Mouse (Mus musculus): Measurements from ENCODE around the gene Gm4763. TPM values are rescaled to one million over a fixed set of nuclear protein-coding genes. Genes with fewer than 3 reads are reported as not detected.

The Gm4763 gene
- polyA plus RNA-seq, 1 experiment from 2014 or later, result not detected

GRCm38 (mm10) chr7:24758520-24758919 is 31.8 kb upstream of the Gm4763 start:
- H3K4me1 ChIP-seq (ENCODE audit: insufficient read depth, low read depth, low read length), result no peaks in the 10 kb centered on the region
- TF ChIP-seq EP300 (IDR thresholded peaks at IDR 0.05) (no peak), CTCF (IDR thresholded peaks at IDR 0.05) (no peak)

GRCm38 (mm10) chr7:24753476-24753875 is 26.8 kb upstream of the Gm4763 start:
- DNase-seq (ENCODE audit: low spot score), result no peak
- ATAC-seq, result no peak
- no peaks in the 10 kb centered on the region for H3K4me1 ChIP-seq (ENCODE audit: insufficient read depth, low read depth, low read length)
- no peaks in the 10 kb centered on the region for H3K9me3 ChIP-seq (ENCODE audit: low read length)
- H3K4me3 ChIP-seq (ENCODE audit: low read depth, low read length), result no peak overlapping the region
- 64% methylated on average over 5 of the region's 5 CpGs for WGBS
- H3K9ac ChIP-seq (replicated peaks; ENCODE audit: low read depth), result no peak overlapping the region
- H3K36me3 ChIP-seq (ENCODE audit: insufficient read depth, low read length), result no peaks in the 10 kb centered on the region
- no peak overlapping the region for H3K4me2 ChIP-seq (replicated peaks; ENCODE audit: low read depth, low read length)
- H3K27me3 ChIP-seq (replicated peaks; ENCODE audit: insufficient read depth, low read length), result no peaks in the 10 kb centered on the region
- TF ChIP-seq CTCF (IDR thresholded peaks at IDR 0.05), result no peak
- no peak for TF ChIP-seq EP300 (IDR thresholded peaks at IDR 0.05)
- H3K27ac ChIP-seq (ENCODE audit: low read length), result no peak overlapping the region

More at GRCm38 (mm10) chr7:24758520-24758919, 31.8 kb upstream of the Gm4763 start:
- Histone ChIP-seq H3K9me3 (ENCODE audit: low read length) (no peaks in the 10 kb centered on the region), H3K36me3 (ENCODE audit: insufficient read depth, low read length) (no peaks in the 10 kb centered on the region), H3K27me3 (replicated peaks; ENCODE audit: insufficient read depth, low read length) (no peaks in the 10 kb centered on the region), H3K27ac (ENCODE audit: low read length) (no peak overlapping the region), H3K4me3 (ENCODE audit: low read depth, low read length) (no peak overlapping the region), H3K4me2 (replicated peaks; ENCODE audit: low read depth, low read length) (no peak overlapping the region), H3K9ac (replicated peaks; ENCODE audit: low read depth) (no peak overlapping the region)
- no peak for ATAC-seq
- DNase-seq (ENCODE audit: low spot score), result no peak
- 50% methylated on average over 1 of the region's 1 CpGs for WGBS

- H3K27ac ChIP-seq (ENCODE audit: low read length), result no peak overlapping the region
- H3K9me3 ChIP-seq (ENCODE audit: low read length), result no peaks in the 10 kb centered on the region
- no peak for TF ChIP-seq EP300 (IDR thresholded peaks at IDR 0.05)
- no peak for TF ChIP-seq CTCF (IDR thresholded peaks at IDR 0.05)
- H3K4me3 ChIP-seq (ENCODE audit: low read depth, low read length), result no peak overlapping the region
- no peaks in the 10 kb centered on the region for H3K36me3 ChIP-seq (ENCODE audit: insufficient read depth, low read length)
- H3K4me2 ChIP-seq (replicated peaks; ENCODE audit: low read depth, low read length), result no peak overlapping the region
- H3K27me3 ChIP-seq (replicated peaks; ENCODE audit: insufficient read depth, low read length), result no peaks in the 10 kb centered on the region
- ATAC-seq (no peak), DNase-seq (ENCODE audit: low spot score) (no peak)
- no peaks in the 10 kb centered on the region for H3K4me1 ChIP-seq (ENCODE audit: insufficient read depth, low read depth, low read length)
- H3K9ac ChIP-seq (replicated peaks; ENCODE audit: low read depth), result no peak overlapping the region
- WGBS, result 82% methylated on average over 2 of the region's 2 CpGs
Measured at GRCm38 (mm10) chr7:24751610-24752009, 24.9 kb upstream of the Gm4763 start.

- no peak overlapping the region for H3K4me2 ChIP-seq (replicated peaks; ENCODE audit: low read depth, low read length)
- no peak for ATAC-seq
- H3K9ac ChIP-seq (replicated peaks; ENCODE audit: low read depth), result no peak overlapping the region
- DNase-seq (ENCODE audit: low spot score), result no peak
- H3K4me1 ChIP-seq (ENCODE audit: insufficient read depth, low read depth, low read length), result no peaks in the 10 kb centered on the region
- WGBS, result 27% methylated on average over 4 of the region's 4 CpGs
- H3K27ac ChIP-seq (ENCODE audit: low read length), result no peak overlapping the region
- H3K9me3 ChIP-seq (ENCODE audit: low read length), result no peaks in the 10 kb centered on the region
- H3K36me3 ChIP-seq (ENCODE audit: insufficient read depth, low read length), result no peaks in the 10 kb centered on the region
- no peaks in the 10 kb centered on the region for H3K27me3 ChIP-seq (replicated peaks; ENCODE audit: insufficient read depth, low read length)
- TF ChIP-seq EP300 (IDR thresholded peaks at IDR 0.05) (no peak), CTCF (IDR thresholded peaks at IDR 0.05) (no peak)
- no peak overlapping the region for H3K4me3 ChIP-seq (ENCODE audit: low read depth, low read length)
Measured at GRCm38 (mm10) chr7:24750695-24751094, 24.0 kb upstream of the Gm4763 start.

- H3K4me2 ChIP-seq (replicated peaks; ENCODE audit: low read depth, low read length), result no peak overlapping the region
- no peaks in the 10 kb centered on the region for H3K4me1 ChIP-seq (ENCODE audit: insufficient read depth, low read depth, low read length)
- ATAC-seq, result 0 out of 2 replicates have a peak, but pooled peaks have one; percentile 32
Measured at GRCm38 (mm10) chr7:24735970-24736670, 9.4 kb upstream of the Gm4763 start.

GRCm38 (mm10) chr7:24715039-24715438 is 11.7 kb downstream of the Gm4763 start:
- WGBS, result 45% methylated on average over 6 of the region's 6 CpGs

More at GRCm38 (mm10) chr7:24735970-24736670, 9.4 kb upstream of the Gm4763 start:
- Histone ChIP-seq H3K9me3 (ENCODE audit: low read length) (no peaks in the 10 kb centered on the region), H3K9ac (replicated peaks; ENCODE audit: low read depth) (no peak overlapping the region), H3K4me3 (ENCODE audit: low read depth, low read length) (no peak overlapping the region), H3K27ac (ENCODE audit: low read length) (no peak overlapping the region), H3K36me3 (ENCODE audit: insufficient read depth, low read length) (no peaks in the 10 kb centered on the region), H3K27me3 (replicated peaks; ENCODE audit: insufficient read depth, low read length) (no peaks in the 10 kb centered on the region)
- DNase-seq (ENCODE audit: low spot score), result peak; percentile 28
- 13% methylated on average over 16 of the region's 17 CpGs for WGBS
- TF ChIP-seq CTCF (IDR thresholded peaks at IDR 0.05), result no peak
- no peak for TF ChIP-seq EP300 (IDR thresholded peaks at IDR 0.05)

More at GRCm38 (mm10) chr7:24715039-24715438, 11.7 kb downstream of the Gm4763 start:
- TF ChIP-seq EP300 (IDR thresholded peaks at IDR 0.05), result no peak
- TF ChIP-seq CTCF (IDR thresholded peaks at IDR 0.05), result no peak
- Histone ChIP-seq H3K9ac (replicated peaks; ENCODE audit: low read depth) (no peak overlapping the region), H3K4me2 (replicated peaks; ENCODE audit: low read depth, low read length) (no peak overlapping the region), H3K36me3 (ENCODE audit: insufficient read depth, low read length) (no peaks in the 10 kb centered on the region), H3K9me3 (ENCODE audit: low read length) (no peaks in the 10 kb centered on the region), H3K27me3 (replicated peaks; ENCODE audit: insufficient read depth, low read length) (no peaks in the 10 kb centered on the region), H3K4me3 (ENCODE audit: low read depth, low read length) (no peak overlapping the region), H3K27ac (ENCODE audit: low read length) (no peak overlapping the region), H3K4me1 (ENCODE audit: insufficient read depth, low read depth, low read length) (no peaks in the 10 kb centered on the region)
- DNase-seq (ENCODE audit: low spot score), result peak; percentile 15
- no peak for ATAC-seq
